Mouse (Mus musculus) heart, embryonic 16.5 days (tissue): ENCODE results near the gene Frmpd1. TPM values are rescaled to one million over a fixed set of nuclear protein-coding genes. Genes with fewer than 3 reads are reported as not detected.
A peak's percentile ranks its signal among the peaks of the same experiment; 100 is the strongest.

Source experiments
- ATAC-seq: fragments of 200-750 bp; cut with Nextera tagmentation; replicated peaks from 2 replicates; pipeline ENCODE4 v1.8.0; 2017; ENCODE audit warnings: moderate number of reproducible peaks; ENCODE audit not compliant: insufficient read depth, low FRiP score; ENCODE audit errors: extremely low read depth
- H3K27ac ChIP-seq: fragments of 300-500 bp; sonication (generic); 2 replicates; pipeline ENCODE4 v1.5.1; 2014; ENCODE audit warnings: mild to moderate bottlenecking, low read length, control low read depth, moderate library complexity
- H3K27me3 ChIP-seq: fragments of 300-500 bp; sonication (generic); 2 replicates; pipeline ENCODE4 v1.6.1; 2014; ENCODE audit warnings: low read length, mixed read lengths; ENCODE audit not compliant: control insufficient read depth, insufficient read depth
- H3K36me3 ChIP-seq: fragments of 300-500 bp; sonication (generic); 2 replicates; pipeline ENCODE4 v1.6.1; 2014; ENCODE audit not compliant: control insufficient read depth, insufficient read depth
- H3K4me1 ChIP-seq: fragments of 300-500 bp; sonication (generic); 2 replicates; pipeline ENCODE4 v1.6.1; 2014; ENCODE audit warnings: low read length, mixed read lengths; ENCODE audit not compliant: control insufficient read depth, insufficient read depth
- H3K4me2 ChIP-seq: fragments of 300-500 bp; sonication (generic); 2 replicates; pipeline ENCODE4 v1.6.1; 2014; ENCODE audit warnings: low read depth, mild to moderate bottlenecking, control low read depth, low read length
- H3K4me3 ChIP-seq: fragments of 300-500 bp; sonication (generic); 2 replicates; pipeline ENCODE4 v1.5.1; 2014; ENCODE audit warnings: mild to moderate bottlenecking, control low read depth, low read length
- H3K9ac ChIP-seq: fragments of 300-500 bp; sonication (generic); 2 replicates; pipeline ENCODE4 v1.6.1; 2014; ENCODE audit warnings: low read length, control low read depth
- H3K9me3 ChIP-seq: fragments of 300-500 bp; sonication (generic); replicated peaks from 2 replicates; pipeline ENCODE4 v1.6.1; 2016; ENCODE audit warnings: low read length; ENCODE audit not compliant: control insufficient read depth
- WGBS: fragments of 180-500 bp; shearing (Covaris S2); extraction: QIAGEN DNeasy Blood & Tissue Kit; methylation state at CpG from one replicate; pipeline ENCODE4 v1.1.7; 2014; 5-methylcytosine and 5-hydroxymethylcytosine counted together
- polyA plus RNA-seq: library from polyadenylated mRNA; unstranded; fragments of >200 nt; fragmentation: Nextera tagmentation; extraction: Ambion mirVana; gene quantifications from 2 replicates; pipeline ENCODE4 v1.2.1, GENCODE M21; 2015

Frmpd1 gene
- polyA plus RNA-seq, 1 experiment from 2014 or later = 1.4 TPM

DNA sequence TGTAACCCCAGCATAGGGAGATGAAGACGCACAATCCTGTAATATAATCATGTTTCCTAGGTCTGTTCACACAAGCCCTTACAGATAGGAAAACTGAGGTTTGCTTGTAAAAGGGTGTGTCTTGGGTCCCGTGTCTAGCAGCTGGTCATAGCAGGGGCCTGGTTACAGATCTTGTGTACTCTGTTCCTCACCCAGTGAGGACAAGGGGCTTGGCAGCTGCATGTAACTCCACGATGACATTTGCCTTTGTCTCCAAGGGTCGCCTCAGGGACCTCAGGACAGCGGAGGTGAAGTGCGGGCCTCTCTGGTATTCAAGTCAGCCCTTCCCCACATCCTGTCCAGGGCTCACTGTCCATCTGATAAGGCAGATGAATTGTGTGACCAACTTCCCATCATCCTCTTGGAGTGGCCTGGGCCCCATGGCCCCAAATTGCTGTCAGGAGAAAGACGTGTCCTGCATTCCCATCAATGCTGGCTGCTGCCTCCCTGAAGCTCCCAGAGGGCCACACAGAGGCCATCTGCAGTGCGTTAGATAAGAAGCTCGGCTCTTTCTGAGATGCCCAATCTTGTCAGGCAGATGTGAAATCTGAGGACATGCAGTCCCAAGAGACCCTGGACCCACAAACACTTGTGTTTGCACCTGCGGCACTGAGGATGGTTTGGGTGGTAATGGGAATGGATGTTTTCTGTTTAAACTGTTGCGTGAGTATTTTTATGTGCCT, 27.8 kb downstream of the Frmpd1 start:
- no peaks in the 10 kb centered on the region for H3K27me3 ChIP-seq
- H3K9ac ChIP-seq = no peak overlapping the region
- no peak overlapping the region for H3K4me3 ChIP-seq
- WGBS = 49% methylated on average over 11 of the region's 11 CpGs
- no peaks in the 10 kb centered on the region for H3K4me1 ChIP-seq
- H3K36me3 ChIP-seq = no peaks in the 10 kb centered on the region
- H3K27ac ChIP-seq = no peak overlapping the region
- no peak for ATAC-seq
- H3K4me2 ChIP-seq = no peak overlapping the region
- no peaks in the 10 kb centered on the region for H3K9me3 ChIP-seq

DNA sequence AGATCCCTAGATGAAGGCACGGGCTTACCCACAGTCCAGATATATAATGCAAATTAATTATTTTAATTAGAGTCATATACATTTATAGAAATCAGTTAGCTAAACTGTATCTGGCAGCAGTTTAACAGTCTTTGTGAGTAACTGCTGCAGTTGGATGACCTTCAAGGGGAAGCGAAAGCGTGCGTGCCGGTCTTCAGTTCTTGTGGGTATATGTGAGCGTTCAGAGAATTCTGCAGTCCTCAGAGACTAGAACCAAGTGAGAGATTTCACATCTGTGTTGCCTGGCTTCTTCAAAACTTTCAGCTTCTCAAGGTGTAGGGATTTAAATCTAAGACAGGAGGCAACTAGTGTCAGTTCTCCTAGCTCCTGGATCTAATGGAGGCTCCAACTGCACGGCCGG, 35.3 kb downstream of the Frmpd1 start:
- Histone ChIP-seq H3K27ac (no peak overlapping the region), H3K36me3 (no peaks in the 10 kb centered on the region), H3K9ac (no peak overlapping the region), H3K27me3 (no peaks in the 10 kb centered on the region), H3K4me2 (no peak overlapping the region), H3K4me3 (no peak overlapping the region), H3K4me1 (no peaks in the 10 kb centered on the region), H3K9me3 (no peaks in the 10 kb centered on the region; the same call in 1 of the 2 replicates)
- 87% methylated on average over 8 of the region's 8 CpGs for WGBS
- no peak for ATAC-seq

- ATAC-seq = no peak
- Histone ChIP-seq H3K9ac (no peak overlapping the region), H3K27ac (no peak overlapping the region), H3K4me2 (no peak overlapping the region), H3K9me3 (peaks cover 2% of the 10 kb centered on the region; the same call in 1 of the 2 replicates), H3K4me3 (no peak overlapping the region), H3K27me3 (no peaks in the 10 kb centered on the region), H3K36me3 (no peaks in the 10 kb centered on the region), H3K4me1 (no peaks in the 10 kb centered on the region)
- 85% methylated on average over 2 of the region's 2 CpGs for WGBS
Measured at GRCm38 (mm10) chr4:45222395-45222794, 37.7 kb downstream of the Frmpd1 start.

GRCm38 (mm10) chr4:45230263-45230662, 45.6 kb downstream of the Frmpd1 start:
- Histone ChIP-seq H3K27ac (no peak overlapping the region), H3K9me3 (0 out of 2 replicates have a peak, but pooled peaks cover 2% of the 10 kb centered on the region), H3K27me3 (no peaks in the 10 kb centered on the region), H3K4me1 (no peaks in the 10 kb centered on the region), H3K36me3 (no peaks in the 10 kb centered on the region), H3K9ac (no peak overlapping the region), H3K4me2 (no peak overlapping the region), H3K4me3 (no peak overlapping the region)
- ATAC-seq = no peak
- 73% methylated on average over 5 of the region's 5 CpGs for WGBS

DNA sequence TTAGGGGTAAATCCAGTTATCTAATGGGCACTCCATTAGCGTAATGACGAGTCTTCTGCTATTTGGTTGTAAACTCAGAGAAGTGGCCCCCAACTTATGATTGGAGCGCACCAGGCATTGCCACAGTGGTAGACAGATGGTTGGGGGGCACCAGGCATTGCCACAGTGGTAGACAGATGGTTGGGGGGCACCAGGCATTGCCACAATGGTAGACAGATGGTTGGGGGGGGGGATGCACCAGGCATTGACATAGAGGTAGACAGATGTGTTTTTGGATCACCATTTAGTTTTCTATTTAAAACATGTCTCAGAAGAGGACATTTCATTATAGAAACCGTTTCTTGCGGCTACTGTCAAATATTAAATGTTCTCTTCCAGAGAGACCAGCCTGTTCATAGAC, 53.6 kb downstream of the Frmpd1 start:
- H3K9ac ChIP-seq = no peak overlapping the region
- no peak for ATAC-seq
- H3K36me3 ChIP-seq = no peaks in the 10 kb centered on the region
- no peak overlapping the region for H3K4me2 ChIP-seq
- H3K4me3 ChIP-seq = no peak overlapping the region
- 89% methylated on average over 5 of the region's 5 CpGs for WGBS
- no peaks in the 10 kb centered on the region for H3K9me3 ChIP-seq
- H3K27me3 ChIP-seq = no peaks in the 10 kb centered on the region
- no peak overlapping the region for H3K27ac ChIP-seq
- H3K4me1 ChIP-seq = peaks cover 3% of the 10 kb centered on the region

DNA sequence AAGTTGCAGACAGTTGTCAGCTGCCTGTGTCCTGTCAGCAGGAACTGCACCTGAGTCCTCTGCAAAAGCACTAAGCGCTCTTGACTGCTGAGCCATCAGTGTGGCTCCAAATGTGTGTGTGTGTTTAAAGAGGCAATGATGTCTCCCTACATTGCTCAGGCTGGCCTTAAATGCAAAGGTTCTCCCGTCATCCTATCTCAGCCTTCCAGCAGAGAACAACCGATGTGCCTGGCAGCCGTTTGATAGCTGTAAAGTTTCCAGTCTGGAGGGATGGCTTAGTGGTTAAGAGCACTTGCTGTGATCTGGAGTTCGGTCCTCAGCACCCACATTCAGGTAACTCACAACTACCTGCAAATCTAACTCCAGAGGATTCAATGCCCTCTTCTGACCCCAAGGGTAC, 56.7 kb downstream of the Frmpd1 start:
- Histone ChIP-seq H3K4me3 (no peak overlapping the region), H3K4me2 (no peak overlapping the region), H3K36me3 (no peaks in the 10 kb centered on the region), H3K9ac (no peak overlapping the region), H3K9me3 (no peaks in the 10 kb centered on the region), H3K4me1 (peaks cover 5% of the 10 kb centered on the region), H3K27ac (no peak overlapping the region), H3K27me3 (no peaks in the 10 kb centered on the region)
- WGBS = 66% methylated on average over 5 of the region's 5 CpGs
- no peak for ATAC-seq

- no peak overlapping the region for H3K4me2 ChIP-seq
- no peak for ATAC-seq
- H3K27ac ChIP-seq = no peak overlapping the region
Measured at GRCm38 (mm10) chr4:45242163-45242562, 57.5 kb downstream of the Frmpd1 start.

DNA sequence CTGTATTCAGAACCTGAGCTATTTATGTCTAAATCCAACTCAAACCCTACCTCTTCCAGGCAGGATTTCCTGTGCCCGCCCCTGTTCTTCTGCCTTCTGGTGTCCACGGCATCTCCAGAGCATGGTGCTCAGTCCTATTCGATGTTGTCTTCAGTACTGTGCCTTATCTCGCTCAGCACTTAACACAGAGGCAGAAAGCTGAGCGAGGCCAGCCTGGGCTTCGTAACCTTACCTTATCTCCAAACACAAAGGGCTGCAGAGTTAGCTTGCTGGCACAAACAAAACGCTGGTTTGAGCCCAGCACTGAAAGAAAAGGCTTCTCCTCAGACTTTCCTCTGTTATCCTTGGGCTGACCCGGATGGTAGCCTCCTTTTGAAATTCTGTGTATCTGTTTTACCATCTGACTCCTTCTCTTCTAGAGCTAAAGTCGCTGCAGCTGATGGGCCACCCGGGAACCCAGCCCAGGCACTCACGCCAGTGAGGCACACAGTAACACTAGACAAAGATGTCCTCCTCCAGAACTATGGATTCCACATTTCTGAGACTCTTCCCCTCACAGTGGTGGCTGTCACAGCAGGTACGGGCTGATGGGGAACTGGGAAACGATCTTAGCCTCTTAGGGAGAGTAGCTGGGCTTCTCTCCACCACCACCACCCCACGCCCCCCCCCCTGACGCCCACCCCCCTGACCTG, 58.7 kb downstream of the Frmpd1 start:
- Histone ChIP-seq H3K9ac (no peak overlapping the region), H3K27ac (no peak overlapping the region), H3K36me3 (no peaks in the 10 kb centered on the region), H3K4me3 (no peak overlapping the region), H3K4me2 (0 out of 2 replicates have a peak overlapping the region, but pooled peaks have one; percentile 21), H3K9me3 (no peaks in the 10 kb centered on the region), H3K4me1 (peaks cover 5% of the 10 kb centered on the region), H3K27me3 (no peaks in the 10 kb centered on the region)
- ATAC-seq = no peak
- WGBS = 24% methylated on average over 14 of the region's 15 CpGs

More at GRCm38 (mm10) chr4:45242163-45242562, 57.5 kb downstream of the Frmpd1 start:
- Histone ChIP-seq H3K9ac (no peak overlapping the region), H3K4me3 (no peak overlapping the region), H3K9me3 (no peaks in the 10 kb centered on the region), H3K4me1 (peaks cover 5% of the 10 kb centered on the region), H3K36me3 (no peaks in the 10 kb centered on the region), H3K27me3 (no peaks in the 10 kb centered on the region)
- 71% methylated on average over 7 of the region's 7 CpGs for WGBS

DNA sequence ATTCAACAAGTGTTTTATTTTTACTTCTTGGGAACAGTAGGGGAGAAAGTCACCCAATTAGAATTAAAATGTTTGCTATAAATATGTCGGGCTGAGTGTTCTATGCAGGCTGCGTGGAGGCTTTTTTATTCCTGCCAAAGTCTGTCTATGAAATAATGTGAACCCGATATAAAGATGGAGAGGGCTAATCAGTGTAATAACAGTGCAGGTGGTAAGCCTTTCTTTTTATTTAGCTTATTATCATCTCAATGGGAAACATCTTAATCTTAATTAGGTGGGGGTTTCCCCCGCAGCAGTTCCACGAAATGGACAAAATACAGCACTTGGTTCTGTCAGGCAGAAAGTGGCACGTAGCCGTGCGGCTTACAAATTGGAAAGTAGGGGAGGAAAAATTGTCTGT, 66.6 kb downstream of the Frmpd1 start:
- H3K9me3 ChIP-seq = no peaks in the 10 kb centered on the region
- no peaks in the 10 kb centered on the region for H3K27me3 ChIP-seq
- 88% methylated on average over 8 of the region's 8 CpGs for WGBS
- ATAC-seq = no peak
- H3K9ac ChIP-seq = no peak overlapping the region
- no peak overlapping the region for H3K4me2 ChIP-seq
- no peak overlapping the region for H3K27ac ChIP-seq
- H3K4me3 ChIP-seq = no peak overlapping the region
- peaks cover 11% of the 10 kb centered on the region for H3K4me1 ChIP-seq
- H3K36me3 ChIP-seq = no peaks in the 10 kb centered on the region
